Mouse (Mus musculus): ENCODE data around the gene Spats2l. TPM values are rescaled to one million over a fixed set of nuclear protein-coding genes. Genes with fewer than 3 reads are reported as not detected.

Gene Spats2l
- polyA plus RNA-seq, 1 experiment = 11.9 TPM

DNA sequence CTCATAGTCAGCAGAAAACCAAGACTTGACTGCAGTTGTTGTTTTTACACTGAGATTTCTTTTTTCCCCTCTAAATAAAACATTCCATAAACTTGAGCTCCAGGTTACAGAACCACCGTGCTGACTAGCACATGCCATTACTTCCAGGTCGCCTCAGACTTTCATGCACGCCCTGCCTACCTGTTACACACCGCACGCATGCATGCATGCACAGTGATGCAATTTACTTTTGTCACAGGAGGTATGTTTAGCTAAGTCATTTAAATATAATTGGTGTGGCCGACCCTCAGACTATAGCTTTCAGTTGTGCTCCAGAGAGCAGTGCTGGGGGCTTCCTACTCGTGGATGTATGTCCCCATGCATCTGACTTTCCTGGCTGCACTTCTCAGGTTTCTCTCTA lies 167.1 kb downstream of the Spats2l start:
- H3K4me3 ChIP-seq (replicated peaks; ENCODE audit: insufficient read depth, low read depth, low read length) = no peak overlapping the region
- no peaks in the 10 kb centered on the region for H3K27me3 ChIP-seq (ENCODE audit: control insufficient read depth, insufficient read depth, low read length)
- no peaks in the 10 kb centered on the region for H3K4me1 ChIP-seq (ENCODE audit: control insufficient read depth, insufficient read depth, low read length)
- no peak for DNase-seq
- H3K27ac ChIP-seq (ENCODE audit: insufficient read depth, low read length) = no peak overlapping the region
- whole genome bisulfite sequencing = 79% methylated on average over 7 of the region's 7 CpGs
- TF ChIP-seq POLR2A (IDR thresholded peaks at IDR 0.05; ENCODE audit: borderline replicate concordance, insufficient read depth, low read length) (no peak), CTCF (IDR thresholded peaks at IDR 0.05; ENCODE audit: borderline replicate concordance, insufficient read depth, low read depth, low read length) (no peak)

DNA sequence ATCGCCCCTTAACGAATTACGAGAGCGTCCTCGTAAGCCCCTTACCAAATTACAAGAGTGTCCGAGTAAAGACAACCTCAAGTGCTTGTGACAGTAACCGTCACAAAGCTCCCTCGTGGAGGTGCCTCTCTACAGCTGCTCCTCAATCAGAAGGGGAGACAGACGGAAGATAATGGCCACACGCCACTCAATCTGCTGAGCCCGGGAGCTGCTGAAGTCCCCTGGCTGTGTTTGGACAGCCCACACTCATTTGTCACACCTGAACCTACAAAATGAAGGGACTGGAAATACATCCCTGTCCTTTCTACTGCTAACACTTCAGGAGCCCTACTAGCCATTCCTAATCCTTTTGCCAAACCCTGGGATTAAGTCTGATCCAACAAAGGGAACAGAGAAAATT lies 167.8 kb downstream of the Spats2l start:
- WGBS = 50% methylated on average over 11 of the region's 11 CpGs
- no peak for DNase-seq
- Histone ChIP-seq H3K27ac (ENCODE audit: insufficient read depth, low read length) (no peak overlapping the region), H3K27me3 (ENCODE audit: control insufficient read depth, insufficient read depth, low read length) (no peaks in the 10 kb centered on the region), H3K4me3 (replicated peaks; ENCODE audit: insufficient read depth, low read depth, low read length) (no peak overlapping the region), H3K4me1 (ENCODE audit: control insufficient read depth, insufficient read depth, low read length) (no peaks in the 10 kb centered on the region)
- TF ChIP-seq CTCF (IDR thresholded peaks at IDR 0.05; ENCODE audit: borderline replicate concordance, insufficient read depth, low read depth, low read length) (no peak), POLR2A (IDR thresholded peaks at IDR 0.05; ENCODE audit: borderline replicate concordance, insufficient read depth, low read length) (no peak)

- no peaks in the 10 kb centered on the region for H3K27me3 ChIP-seq (ENCODE audit: control insufficient read depth, insufficient read depth, low read length)
- WGBS = 79% methylated on average over 6 of the region's 6 CpGs
- no peak for DNase-seq
- H3K4me1 ChIP-seq (ENCODE audit: control insufficient read depth, insufficient read depth, low read length) = no peaks in the 10 kb centered on the region
- TF ChIP-seq CTCF (IDR thresholded peaks at IDR 0.05; ENCODE audit: borderline replicate concordance, insufficient read depth, low read depth, low read length) (no peak), POLR2A (IDR thresholded peaks at IDR 0.05; ENCODE audit: borderline replicate concordance, insufficient read depth, low read length) (no peak)
- no peak overlapping the region for H3K4me3 ChIP-seq (replicated peaks; ENCODE audit: insufficient read depth, low read depth, low read length)
- no peak overlapping the region for H3K27ac ChIP-seq (ENCODE audit: insufficient read depth, low read length)
Measured at GRCm38 (mm10) chr1:57942215-57942614, 168.3 kb downstream of the Spats2l start.

DNA sequence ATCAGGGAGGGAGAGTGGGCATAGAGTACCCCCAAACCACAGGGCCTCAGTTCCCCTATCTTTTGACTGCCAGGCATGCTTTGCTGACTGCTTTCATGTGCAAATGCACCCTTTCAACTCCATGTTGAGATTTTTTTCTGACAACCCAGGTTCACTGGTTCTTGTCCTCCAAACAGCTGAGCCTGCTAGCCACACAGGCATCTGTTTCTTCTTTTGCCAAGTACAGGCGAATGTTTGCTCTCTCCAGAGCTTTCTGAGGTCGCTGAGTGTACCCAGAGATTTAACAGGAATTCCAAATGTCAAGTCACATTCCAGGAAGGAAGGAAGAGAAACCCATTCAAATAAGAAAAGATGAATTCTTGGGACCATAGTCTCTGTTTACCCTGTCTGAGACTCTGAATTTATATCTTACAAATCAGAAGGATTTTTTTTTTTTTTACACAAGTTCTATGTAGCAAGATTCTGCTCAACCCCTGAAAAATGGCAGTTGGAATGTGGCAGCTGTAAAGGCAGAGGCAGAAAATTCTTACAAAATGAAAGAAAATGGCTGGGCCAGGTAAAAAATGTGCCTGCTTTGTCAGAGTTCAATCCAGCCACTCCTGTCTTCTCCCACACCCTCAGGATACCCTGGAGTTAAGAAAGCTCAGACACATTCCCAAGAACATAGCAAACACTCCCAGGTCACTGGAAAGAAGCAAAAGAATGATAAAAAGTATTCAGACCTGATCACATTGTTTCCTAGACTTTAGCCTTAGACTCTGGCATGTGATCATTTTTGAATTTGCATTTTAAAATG lies 173.8 kb downstream of the Spats2l start:
- DNase-seq = no peak
- Histone ChIP-seq H3K27ac (ENCODE audit: insufficient read depth, low read length) (no peak overlapping the region), H3K4me1 (ENCODE audit: control insufficient read depth, insufficient read depth, low read length) (no peaks in the 10 kb centered on the region), H3K4me3 (replicated peaks; ENCODE audit: insufficient read depth, low read depth, low read length) (no peak overlapping the region), H3K27me3 (ENCODE audit: control insufficient read depth, insufficient read depth, low read length) (no peaks in the 10 kb centered on the region)
- 27% methylated on average over 2 of the region's 2 CpGs for whole genome bisulfite sequencing
- no peak for TF ChIP-seq CTCF (IDR thresholded peaks at IDR 0.05; ENCODE audit: borderline replicate concordance, insufficient read depth, low read depth, low read length)
- no peak for TF ChIP-seq POLR2A (IDR thresholded peaks at IDR 0.05; ENCODE audit: borderline replicate concordance, insufficient read depth, low read length)

DNA sequence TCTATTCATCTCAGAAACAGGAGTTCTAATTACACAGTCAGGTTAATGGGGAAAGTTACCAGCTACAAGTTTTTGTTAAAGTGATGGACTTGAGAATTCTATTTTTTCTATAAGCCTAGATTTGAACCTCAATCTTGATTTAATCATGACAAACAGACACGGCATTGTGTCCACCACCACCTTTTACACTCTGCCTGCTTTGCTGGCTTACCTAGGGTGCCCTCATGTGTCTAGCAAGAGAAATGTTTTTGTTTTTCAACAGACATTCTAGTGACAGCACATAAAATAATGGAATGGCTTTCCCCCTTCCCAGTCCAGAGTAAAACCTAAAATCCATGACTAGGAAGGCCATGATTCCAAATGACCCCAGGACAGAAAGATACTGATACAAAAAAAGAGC lies 175.2 kb downstream of the Spats2l start:
- 6% methylated on average over 1 of the region's 1 CpGs for WGBS
- no peaks in the 10 kb centered on the region for H3K4me1 ChIP-seq (ENCODE audit: control insufficient read depth, insufficient read depth, low read length)
- H3K4me3 ChIP-seq (replicated peaks; ENCODE audit: insufficient read depth, low read depth, low read length) = no peak overlapping the region
- TF ChIP-seq POLR2A (IDR thresholded peaks at IDR 0.05; ENCODE audit: borderline replicate concordance, insufficient read depth, low read length) (no peak), CTCF (IDR thresholded peaks at IDR 0.05; ENCODE audit: borderline replicate concordance, insufficient read depth, low read depth, low read length) (peak; percentile 38; the same call in 1 of the 2 replicates)
- H3K27me3 ChIP-seq (ENCODE audit: control insufficient read depth, insufficient read depth, low read length) = no peaks in the 10 kb centered on the region
- no peak overlapping the region for H3K27ac ChIP-seq (ENCODE audit: insufficient read depth, low read length)
- DNase-seq = no peak

GRCm38 (mm10) chr1:57949716-57950115 lies 175.8 kb downstream of the Spats2l start:
- WGBS = 75% methylated on average over 5 of the region's 5 CpGs
- DNase-seq = no peak
- TF ChIP-seq CTCF (IDR thresholded peaks at IDR 0.05; ENCODE audit: borderline replicate concordance, insufficient read depth, low read depth, low read length) = no peak
- H3K27ac ChIP-seq (ENCODE audit: insufficient read depth, low read length) = no peak overlapping the region
- no peak overlapping the region for H3K4me3 ChIP-seq (replicated peaks; ENCODE audit: insufficient read depth, low read depth, low read length)
- H3K27me3 ChIP-seq (ENCODE audit: control insufficient read depth, insufficient read depth, low read length) = no peaks in the 10 kb centered on the region
- H3K4me1 ChIP-seq (ENCODE audit: control insufficient read depth, insufficient read depth, low read length) = no peaks in the 10 kb centered on the region

- no peak for DNase-seq
- Histone ChIP-seq H3K27me3 (ENCODE audit: control insufficient read depth, insufficient read depth, low read length) (no peaks in the 10 kb centered on the region), H3K4me3 (replicated peaks; ENCODE audit: insufficient read depth, low read depth, low read length) (no peak overlapping the region), H3K27ac (ENCODE audit: insufficient read depth, low read length) (no peak overlapping the region), H3K4me1 (ENCODE audit: control insufficient read depth, insufficient read depth, low read length) (no peaks in the 10 kb centered on the region)
- 97% methylated on average over 4 of the region's 4 CpGs for WGBS
- no peak for TF ChIP-seq POLR2A (IDR thresholded peaks at IDR 0.05; ENCODE audit: borderline replicate concordance, insufficient read depth, low read length)
- TF ChIP-seq CTCF (IDR thresholded peaks at IDR 0.05; ENCODE audit: borderline replicate concordance, insufficient read depth, low read depth, low read length) = no peak
Measured at GRCm38 (mm10) chr1:57952509-57952908, 178.5 kb downstream of the Spats2l start.

DNA sequence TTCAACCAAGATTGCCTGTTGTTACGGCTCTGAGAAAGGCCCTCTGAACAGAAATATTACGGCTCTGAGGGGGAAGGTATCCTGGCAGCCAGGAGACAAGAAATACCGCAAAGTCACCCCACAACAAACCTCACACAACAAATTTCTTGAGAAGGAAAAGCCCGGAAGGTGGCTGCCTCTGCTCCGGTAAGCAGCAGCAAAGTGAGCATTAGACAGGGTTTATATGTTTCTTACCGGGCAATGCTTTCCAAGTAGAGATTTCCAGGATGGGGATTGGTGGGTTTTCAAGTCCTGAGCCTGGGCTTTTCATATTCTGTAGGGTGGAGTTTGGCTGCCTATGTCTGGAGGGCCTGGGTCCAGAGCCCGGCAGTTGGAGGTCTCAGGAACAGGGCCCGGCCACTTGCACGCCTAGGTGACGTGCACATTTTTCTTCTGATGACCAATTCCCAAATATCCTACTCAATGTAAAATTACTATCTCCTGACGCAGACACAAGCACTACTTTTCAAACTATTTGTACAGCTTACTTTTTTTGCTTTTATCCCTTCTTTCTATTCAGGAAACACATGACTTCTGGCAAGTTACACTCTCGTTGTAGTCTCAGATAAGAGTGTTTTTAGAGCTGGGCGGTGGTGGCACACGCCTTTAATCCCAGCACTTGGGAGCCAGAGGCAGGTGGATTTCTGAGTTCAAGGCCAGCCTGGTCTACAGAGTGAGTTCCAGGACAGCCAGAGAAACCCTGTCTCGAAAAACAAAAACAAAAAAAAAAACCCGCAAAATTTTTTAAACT lies 179.8 kb downstream of the Spats2l start:
- Histone ChIP-seq H3K27ac (ENCODE audit: insufficient read depth, low read length) (no peak overlapping the region), H3K4me3 (replicated peaks; ENCODE audit: insufficient read depth, low read depth, low read length) (no peak overlapping the region), H3K4me1 (ENCODE audit: control insufficient read depth, insufficient read depth, low read length) (no peaks in the 10 kb centered on the region), H3K27me3 (ENCODE audit: control insufficient read depth, insufficient read depth, low read length) (no peaks in the 10 kb centered on the region)
- 89% methylated on average over 16 of the region's 16 CpGs for WGBS
- no peak for TF ChIP-seq POLR2A (IDR thresholded peaks at IDR 0.05; ENCODE audit: borderline replicate concordance, insufficient read depth, low read length)
- TF ChIP-seq CTCF (IDR thresholded peaks at IDR 0.05; ENCODE audit: borderline replicate concordance, insufficient read depth, low read depth, low read length) = no peak
- no peak for DNase-seq

Data from cerebellum, adult 2 months (tissue).